Mouse (Mus musculus): Measurements from ENCODE around the gene Snx20.

Snx20 gene

DNA sequence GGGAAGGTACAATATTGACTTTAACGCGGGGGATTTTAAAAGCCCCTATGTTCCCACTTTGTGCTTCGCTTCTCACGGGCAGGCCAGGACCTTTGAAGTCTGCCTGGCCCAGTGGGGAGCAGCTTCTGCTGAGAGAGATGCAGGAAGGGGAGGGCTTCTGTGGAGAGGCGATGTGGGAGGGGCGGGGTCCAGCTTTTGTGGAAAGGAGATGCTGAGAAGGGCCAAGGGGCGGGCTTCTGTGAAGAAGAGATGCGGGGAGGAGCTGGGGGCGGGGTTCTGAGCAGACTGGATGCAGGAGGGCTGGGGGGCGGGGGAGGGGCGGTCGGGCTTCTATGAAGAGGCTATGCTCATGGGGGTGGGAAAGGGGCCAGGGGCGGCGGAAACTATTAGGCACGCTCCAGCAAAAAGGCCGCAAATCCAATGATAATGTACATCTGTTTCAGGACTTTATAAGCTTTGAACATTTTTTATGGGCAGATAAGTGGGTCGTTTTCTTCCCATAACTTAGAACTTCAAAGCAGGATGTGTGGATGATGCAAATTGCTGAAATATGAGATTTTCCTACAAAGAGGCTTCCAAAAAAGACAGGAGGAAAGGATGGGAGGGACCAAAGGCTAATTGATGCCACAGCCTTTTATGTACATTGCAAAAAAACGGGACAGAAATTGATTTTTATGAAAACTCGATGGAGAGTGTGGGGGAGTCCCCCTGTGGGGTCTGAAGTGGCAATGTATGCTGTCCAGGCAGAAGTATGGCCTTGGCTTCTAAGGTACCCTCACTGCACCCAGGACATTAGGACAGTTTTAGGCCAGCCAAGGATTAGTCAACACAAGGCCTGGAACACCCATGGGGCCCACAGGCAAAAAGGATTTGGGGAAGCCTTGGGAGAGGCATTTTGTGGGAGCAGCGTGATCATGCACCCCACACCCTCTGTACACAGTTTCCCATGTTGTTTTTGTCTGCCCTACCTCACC is 31.6 kb downstream of the Snx20 start:
- DNase-seq (ENCODE audit: low read depth) = no peak

DNA sequence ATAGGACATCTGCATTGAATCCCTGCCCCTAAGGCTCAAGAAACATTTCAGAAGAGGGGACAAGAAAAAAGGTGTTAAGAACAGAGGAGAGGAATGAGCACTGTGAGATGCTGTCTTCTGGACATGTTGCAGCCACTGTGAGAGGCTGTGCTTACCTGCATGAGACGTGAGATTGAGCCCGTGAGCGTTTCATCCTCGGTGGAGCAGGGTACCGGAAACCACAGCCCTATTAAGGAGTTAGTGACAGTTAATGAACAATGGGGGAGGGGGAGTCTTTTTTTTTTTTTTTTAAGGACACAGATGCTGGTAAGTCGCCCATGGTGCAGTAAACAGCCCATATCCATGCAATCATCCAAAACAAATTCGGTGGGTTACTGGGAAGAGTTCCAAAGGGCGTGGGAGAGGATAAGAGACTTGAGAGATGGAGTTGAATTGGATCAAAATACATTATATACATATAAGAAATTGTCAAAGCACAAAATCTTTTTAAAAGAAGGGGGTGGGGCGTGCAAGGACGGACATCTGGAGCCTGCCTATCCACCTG is 32.4 kb downstream of the Snx20 start:
- no peak for DNase-seq (ENCODE audit: low read depth)

DNA sequence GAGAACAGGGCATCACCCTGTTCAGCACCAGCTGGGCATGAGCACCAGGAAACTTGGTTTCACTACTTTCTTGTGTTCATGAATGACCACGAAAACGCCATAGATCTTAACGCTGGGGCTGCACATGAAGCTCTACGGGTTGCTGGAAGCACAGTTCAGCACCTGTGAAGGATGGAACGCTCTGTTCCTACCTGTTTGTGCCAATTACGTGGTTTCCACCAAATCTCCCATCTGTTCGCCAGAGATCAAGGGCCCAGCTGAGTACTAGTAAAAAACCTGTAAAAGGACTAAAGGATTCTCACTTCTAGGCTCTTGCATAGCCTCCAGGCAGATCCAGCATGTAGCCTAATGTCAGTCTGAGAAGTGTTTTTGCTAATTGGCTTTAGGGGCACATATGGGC is 36.4 kb downstream of the Snx20 start:
- DNase-seq (ENCODE audit: low read depth) = no peak

DNA sequence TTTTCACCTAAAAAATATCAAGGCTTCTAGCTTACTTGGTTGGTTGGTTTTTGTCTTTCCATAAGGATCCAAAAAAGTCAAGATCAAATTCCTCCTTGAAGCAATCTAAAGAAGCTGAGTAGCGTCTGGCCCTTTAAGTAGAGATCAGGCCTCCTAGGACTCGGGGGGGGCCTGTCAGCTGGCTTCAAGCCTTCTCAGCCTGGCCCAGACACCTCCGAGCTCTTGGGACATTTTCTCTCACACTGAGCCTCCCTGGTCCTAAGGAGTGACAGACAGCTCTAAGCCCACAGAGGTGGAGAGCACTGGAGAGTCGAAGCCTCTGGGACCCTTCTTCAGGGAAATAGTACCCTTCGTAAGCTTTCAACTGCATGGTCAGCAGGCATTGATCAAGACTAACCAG is 37.4 kb downstream of the Snx20 start:
- no peak for DNase-seq (ENCODE audit: low read depth)

DNA sequence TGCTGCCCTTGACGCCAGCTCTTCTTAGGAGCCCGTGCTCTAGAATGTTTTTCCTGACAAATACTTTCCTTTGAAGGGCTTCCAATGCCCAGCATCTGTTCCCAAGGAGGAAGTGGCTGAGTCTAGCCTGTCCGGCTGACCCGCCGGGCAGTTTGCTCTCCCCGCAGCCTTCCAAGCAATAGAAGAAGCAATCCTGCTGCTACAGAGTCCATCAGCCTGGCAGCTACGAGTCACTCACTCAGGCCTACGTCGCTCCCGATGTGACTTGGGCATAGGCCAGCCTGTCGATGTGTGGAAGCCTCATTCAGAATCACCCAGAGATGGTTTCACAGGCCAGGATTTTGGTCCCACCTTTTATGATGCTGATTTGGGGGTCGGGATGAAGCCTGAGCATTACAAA is 39.9 kb downstream of the Snx20 start:
- no peak for DNase-seq (ENCODE audit: low read depth)

DNA sequence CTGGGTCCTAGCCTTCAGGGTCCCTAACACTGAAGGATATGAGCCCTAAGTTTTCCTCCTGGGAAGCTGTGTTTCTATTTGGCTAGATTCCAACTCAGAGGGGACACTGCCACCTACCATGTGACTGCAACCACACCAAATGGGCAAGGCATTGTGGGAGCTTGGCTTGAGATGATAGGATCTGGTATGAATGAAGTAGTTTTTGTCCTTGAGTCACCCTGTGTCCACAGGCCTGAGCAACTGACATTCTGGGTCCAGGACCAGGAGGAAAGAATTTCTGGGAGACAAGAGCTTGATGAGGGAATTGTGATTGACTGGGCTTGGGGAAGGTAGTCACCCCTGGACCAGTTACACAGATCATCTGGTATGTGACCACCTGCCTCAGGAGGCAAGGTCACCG is 42.0 kb downstream of the Snx20 start:
- DNase-seq (ENCODE audit: low read depth) = no peak

DNA sequence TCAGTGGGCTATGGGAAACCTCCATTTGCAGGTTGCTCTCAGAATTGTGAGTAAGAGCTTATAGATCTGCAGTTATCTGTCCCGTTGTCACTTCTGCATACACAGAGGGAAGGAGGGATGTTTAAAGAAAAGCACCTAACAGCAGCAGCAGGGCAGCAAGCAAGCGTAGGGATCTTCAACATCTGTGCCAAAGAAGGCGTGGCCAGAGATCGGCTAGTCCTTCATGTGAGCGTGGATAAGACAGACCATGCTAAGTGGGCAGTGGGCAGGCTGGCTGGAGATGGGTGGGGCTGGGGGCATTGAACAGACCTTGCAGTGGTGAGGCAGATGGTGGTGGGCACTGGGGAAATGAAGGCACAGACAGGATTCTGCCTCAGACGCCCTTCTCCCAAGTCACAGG is 45.7 kb downstream of the Snx20 start:
- DNase-seq (ENCODE audit: low read depth) = no peak

DNA sequence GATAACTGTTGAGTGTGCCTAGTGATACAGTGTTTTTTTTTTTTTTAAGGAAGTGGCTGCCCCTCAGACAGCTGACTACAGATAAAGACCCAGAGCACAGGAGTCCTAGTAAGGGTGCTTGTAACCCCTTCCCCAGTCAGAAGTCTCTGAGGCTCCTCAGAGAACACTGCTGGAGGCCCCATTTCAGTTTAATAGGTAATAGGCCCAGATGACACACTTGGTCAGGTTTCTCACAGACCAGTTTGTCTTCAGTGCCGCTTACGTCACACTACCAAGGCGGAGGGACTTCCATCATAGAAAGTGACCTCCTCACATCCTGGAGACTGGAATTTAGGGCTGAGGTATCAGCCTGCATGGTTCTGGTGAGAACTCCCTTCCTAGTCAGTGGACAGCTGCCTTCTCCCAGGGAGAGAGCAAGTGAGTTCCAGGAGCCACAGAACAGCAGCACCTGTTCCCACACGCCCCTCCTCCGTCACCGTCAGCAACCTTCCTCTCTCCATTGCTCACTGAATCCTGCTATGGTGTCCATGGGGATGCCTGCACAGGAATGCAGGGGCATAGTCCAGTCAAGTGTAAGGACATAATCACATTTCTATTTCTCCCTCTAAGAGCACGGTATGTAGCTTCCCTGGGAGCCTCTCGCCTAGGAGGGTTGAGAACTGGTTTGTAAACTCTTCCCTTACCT is 47.6 kb downstream of the Snx20 start:
- DNase-seq (ENCODE audit: low read depth) = no peak

DNA sequence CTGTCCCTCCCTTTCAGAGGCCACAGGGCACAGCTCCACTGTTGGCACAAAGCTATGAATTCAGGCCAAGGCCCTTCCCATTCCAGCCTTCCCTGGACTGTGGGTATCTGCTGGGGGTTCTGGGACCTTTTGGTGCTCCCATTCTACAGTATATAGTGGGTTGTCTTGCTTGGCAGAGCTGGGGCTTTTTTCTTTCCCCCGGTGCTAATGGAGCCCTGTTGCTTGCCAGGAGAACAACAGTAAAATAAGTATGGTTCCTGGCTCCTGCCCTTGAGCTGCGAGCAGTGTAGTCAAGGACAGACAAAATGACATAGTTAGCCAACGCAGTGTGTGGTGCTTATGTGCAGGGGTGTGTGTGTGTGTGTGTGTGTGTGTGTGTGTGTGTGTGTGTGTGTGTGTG is 52.1 kb downstream of the Snx20 start:
- no peak for DNase-seq (ENCODE audit: low read depth)

DNA sequence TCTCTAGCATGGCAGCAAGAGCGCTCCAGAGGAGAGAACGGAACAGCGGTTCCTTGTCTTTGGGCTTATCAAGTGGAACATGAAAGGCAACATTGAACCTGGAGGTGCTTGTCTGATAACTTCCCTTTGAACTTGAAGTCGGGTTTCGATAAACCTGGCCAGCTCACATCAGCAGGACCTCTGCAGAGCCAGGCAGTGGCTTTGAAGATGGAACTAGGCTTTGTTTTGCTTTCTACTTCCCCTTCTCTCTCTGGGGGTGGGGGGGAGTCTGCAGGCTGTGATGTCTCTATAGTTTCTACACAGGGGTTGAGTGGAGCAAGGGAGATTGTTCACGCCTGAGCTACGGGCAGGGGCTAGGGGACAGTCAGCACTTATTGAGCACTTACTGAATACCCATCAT is 55.1 kb downstream of the Snx20 start:
- no peak for DNase-seq (ENCODE audit: low read depth)

DNA sequence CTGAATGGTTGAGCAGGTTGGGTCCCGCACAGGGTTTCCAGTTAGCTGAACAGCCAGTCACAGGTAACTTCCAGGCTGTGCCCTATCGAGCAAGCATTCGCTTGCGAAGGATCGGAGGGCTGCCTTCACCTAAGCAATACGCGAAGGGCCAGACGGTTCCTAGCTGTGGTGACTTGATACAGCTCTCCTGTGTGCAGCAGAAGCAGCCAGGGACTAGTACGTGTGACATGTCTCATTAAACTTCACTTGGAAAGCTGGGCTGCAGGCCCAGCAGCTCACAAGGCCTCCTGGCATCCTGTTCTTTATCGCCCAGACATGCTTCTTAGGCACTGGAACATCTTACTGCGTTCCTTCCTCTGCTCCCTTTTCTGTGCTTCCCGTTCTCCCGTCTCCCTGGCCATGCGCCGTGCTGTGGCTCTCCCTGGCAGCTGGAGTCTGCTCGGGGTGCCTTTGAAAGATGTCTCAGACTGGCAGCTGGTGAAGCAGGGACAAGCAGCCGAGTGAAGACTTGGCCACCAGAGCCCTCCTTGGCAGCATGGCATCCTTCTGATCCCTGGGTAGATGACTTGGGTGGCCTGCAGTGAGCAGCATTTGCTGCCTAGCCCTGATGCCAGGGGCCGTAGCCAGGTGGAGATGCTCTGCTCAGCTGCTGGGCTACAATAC is 56.1 kb downstream of the Snx20 start:
- no peak for DNase-seq (ENCODE audit: low read depth)

DNA sequence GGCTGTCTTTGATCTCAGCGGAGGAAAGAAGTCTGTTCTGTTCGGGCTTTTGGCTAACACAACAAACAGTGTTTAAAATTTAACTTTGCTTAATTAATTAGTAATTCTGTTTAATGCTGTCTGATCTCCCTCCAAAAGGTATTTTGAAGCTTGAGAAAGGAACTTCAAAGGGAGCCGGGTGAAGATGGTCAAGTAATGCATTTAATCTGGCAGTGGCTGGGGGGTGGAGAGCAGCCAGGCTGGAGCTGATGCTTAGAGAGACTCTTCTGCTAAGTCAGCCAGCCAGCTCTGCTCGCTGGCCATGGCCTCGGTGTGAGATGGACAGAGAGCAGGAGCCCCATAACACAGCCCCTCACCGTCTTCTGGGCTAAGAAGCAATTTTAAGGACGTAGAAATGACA is 56.7 kb downstream of the Snx20 start:
- DNase-seq (ENCODE audit: low read depth) = no peak

DNA sequence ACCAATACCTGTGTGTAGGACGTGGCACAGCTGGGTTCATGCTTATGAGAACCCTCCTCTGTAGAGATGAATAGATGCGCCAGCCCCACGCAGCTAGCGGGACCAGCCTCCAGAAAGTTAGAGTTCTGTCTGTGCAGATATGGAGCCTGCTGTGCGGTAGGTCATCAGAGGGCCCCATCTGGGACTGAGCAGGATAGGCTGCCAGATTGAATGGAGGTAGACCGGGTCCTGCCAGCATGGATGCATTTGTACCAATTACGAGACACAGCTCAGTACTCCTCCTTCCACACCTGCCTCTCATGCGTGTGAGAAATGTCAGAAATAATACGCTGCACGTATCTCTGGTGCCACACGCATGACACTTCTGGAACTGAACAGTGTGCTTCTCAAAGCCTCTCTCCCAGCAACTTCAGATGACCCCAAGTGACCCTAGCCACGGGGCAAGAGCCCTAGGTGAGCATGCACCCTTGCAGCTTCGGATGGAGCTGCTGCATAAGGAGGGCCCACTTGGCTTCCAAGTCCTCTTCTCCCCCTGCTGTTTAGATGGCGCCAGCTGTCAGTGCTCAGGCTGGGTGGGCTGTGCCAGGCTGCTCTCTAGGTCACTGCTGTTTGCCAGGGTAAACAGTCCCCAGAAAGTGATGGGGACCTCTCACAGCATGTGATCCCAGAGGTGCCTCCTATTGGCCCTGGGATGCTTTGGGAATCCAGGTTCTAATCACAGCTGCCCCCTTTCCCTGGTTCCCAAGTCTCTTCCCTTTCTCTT is 57.3 kb downstream of the Snx20 start:
- DNase-seq (ENCODE audit: low read depth) = no peak

DNA sequence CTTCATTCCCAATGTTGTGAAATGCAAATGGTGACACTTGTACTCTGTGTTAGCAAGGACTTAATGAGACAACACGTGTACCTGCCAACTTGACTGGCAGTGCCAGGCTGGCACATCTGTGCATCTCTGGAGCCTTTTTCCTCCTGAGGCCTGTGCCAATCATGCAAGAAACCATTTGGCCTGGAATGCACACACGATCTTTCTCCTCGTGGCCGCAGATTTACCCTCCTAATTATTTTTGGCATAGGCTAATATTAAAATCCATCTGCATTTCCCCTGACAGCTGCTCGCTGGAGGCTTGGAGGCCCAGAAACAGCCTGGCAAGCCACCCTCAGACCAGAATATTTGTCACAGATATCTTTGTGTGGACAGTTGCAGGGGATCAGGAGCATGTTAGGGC is 58.3 kb downstream of the Snx20 start:
- DNase-seq (ENCODE audit: low read depth) = no peak

All from NIH3T3 (cell line).